Mouse (Mus musculus) gastrocnemius, postnatal 25 days (tissue): ENCODE results near the gene Dedd2. TPM values are rescaled to one million over a fixed set of nuclear protein-coding genes. Genes with fewer than 3 reads are reported as not detected.
"Not testable (repeated sequence)": the region's sequence is repeated elsewhere in the genome, so short reads cannot be mapped to it uniquely, and the experiment has no call there.

ENCODE experiments used
- DNase-seq: peaks from one replicate; pipeline ENCODE4 v3.0.0; 2022
- long read RNA-seq, 2 experiments: library from polyadenylated mRNA; stranded (forward); transcript quantifications; one replicate each; pipeline ENCODE4 v2.0.0; 2021
- total RNA-seq, 2 experiments: library from RNA; stranded (reverse); gene quantifications; 1 replicate in 1 of 2; 2 replicates in 1 of 2; pipeline ENCODE4 v1.2.3; 2021

The Dedd2 gene
- 1 to 10 TPM; 7.2 to 7.9 TPM for total RNA-seq
- long read RNA-seq, experiment 1, full-length matches to known transcripts: 4 of 9 reads
- long read RNA-seq, experiment 1, partial matches to known transcripts: 2 of 9 reads
- long read RNA-seq, experiment 1, other reads (novel, unspliced or antisense): 3 of 9 reads
- long read RNA-seq, experiment 2, full-length matches to known transcripts: 5 of 10 reads
- long read RNA-seq, experiment 2, partial matches to known transcripts: 0 of 10 reads
- long read RNA-seq, experiment 2, other reads (novel, unspliced or antisense): 5 of 10 reads

DNA sequence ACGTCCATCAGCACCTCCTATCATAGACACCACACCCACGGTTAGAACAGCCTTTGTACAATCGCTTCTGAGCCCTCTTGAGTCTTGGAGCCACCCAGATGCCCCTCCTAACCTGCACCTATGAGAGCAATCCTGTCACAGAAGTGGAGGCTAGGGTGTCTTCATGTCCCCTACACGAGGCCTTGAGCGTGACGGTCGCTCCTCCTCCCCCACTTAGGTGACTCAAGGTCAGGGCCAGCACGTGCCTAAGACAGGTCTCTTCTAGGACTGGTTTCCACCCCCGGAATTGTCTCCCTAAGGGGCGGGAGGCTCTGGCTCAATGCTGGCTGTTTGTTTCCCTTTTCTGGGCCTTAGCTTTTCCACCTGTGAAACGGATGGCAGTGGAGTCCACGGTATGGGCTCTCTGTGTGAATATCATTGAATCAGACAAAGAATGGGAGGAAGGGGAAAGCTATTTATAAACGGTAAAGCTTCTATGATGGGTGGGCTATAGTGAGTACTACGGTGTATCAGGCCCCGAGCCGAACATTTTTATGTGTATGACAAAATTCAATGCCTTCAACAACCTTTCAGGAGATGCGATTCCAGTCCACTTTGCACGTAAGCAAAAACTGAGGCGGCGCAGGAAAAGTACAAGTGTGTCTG, at the start of gene Dedd2:
Gene Dedd2 (minus strand): TSS at position 159 of the 645 bp plus-strand sequence.
- DNase-seq: no peak

DNA sequence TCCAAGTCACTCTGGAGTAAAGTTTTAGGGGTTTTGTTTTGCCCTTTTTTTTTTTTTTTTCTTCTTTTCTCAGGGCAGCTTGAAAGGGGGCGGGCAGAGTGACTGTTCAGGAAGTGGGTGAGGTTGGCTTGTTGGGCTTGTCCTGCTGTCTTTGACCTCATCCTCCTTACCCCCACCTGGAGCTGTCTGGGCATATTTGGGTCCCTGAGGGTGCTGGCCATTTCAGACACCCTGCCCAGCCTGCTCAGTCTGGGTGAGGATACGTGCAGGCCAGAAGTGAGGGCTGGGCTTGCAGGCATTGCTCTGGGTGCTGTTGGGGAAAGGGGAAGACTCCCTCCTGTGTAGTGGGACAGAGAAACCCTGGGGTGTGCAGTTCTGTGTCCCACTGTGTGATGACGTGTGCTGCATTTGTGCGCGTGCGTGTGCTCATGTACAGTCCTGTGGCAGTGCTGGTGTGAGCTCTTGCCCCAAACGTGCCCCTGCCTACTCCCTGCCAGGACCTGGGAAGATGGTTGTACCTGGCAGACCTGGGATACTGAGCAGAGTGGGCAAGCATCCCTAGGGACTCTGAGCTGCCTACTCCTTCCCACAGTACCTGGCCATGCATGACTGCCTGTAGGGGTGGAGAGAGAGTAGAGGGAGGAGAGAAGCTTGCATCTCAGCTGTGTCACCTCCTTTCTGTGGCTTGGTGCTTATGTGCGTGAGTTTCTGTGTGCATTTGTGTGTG, 49.3 kb upstream of the Dedd2 start:
- DNase-seq: no peak

DNA sequence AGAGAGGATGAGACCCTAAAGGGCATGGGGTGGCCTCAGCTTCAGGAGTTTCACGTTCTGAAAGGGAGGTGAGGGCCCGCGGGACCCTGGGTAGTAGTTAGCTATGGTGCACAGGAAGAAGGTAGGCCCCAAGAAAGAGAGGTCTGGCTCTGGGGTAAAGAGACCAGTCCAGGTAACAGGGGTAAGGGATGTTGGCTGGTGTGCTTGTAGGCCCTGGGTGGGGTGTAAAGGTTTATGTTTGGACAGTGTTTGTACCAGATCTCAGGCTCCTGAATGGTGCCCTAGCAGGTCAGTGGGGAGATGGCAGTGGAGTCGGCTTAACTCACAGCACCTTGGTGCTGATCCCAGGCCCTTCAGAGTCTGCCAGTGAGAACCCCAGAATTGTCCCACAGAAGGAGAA, 48.6 kb upstream of the Dedd2 start:
- DNase-seq: no peak

DNA sequence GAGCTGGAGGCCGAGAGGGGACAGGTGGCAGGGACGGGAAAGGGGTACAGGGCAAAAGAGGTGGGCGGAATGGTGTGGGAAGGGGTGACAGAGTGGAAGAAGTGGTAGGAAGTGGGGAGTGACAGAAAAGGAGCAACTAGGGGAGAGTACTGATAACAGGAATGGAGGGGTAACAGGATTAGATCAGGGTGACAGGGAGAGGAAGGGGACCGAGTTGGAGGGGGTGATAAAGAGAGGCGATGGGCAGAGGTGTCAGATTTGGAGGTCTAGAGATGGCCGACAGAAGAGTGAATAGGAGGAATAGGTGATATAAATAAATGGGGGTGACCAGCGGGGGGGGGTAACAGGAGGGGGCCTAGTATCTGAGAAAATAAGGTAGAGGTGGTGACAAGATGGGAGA, 48.2 kb upstream of the Dedd2 start:
- DNase-seq: no peak

GRCm38 (mm10) chr7:25267751-25268463, 47.5 kb upstream of the Dedd2 start:
- DNase-seq: peak; percentile 100

GRCm38 (mm10) chr7:25267301-25267750, 46.9 kb upstream of the Dedd2 start, which contains the start of gene Cic:
Gene Cic, plus strand, starts transcription at chr7:25267704.
- DNase-seq: peak; percentile 99

- no peak for DNase-seq
Measured at GRCm38 (mm10) chr7:25266180-25266962, 46.0 kb upstream of the Dedd2 start.

- DNase-seq: not testable (repeated sequence)
Measured at GRCm38 (mm10) chr7:25265743-25266142, 45.3 kb upstream of the Dedd2 start.

GRCm38 (mm10) chr7:25263968-25264870, 43.8 kb upstream of the Dedd2 start:
- no peak for DNase-seq

DNA sequence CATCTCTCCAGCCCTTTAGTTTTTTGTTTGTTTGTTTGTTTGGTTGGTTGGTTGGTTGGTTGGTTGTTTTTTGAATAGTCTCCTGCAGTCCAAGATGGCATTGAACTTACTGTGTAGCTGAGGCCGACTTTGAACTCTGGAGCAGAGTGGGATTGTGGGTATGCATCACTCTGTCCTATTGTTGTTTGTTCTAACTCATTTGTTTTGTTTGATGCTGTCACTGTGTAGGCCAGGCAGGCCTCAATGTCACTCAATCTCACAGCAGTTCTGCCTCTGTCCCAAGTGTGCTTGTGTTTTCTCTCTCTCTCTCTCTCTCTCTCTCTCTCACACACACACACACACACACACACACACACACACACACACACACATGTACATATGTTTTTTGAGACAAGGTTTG, 41.5 kb upstream of the Dedd2 start:
- no peak for DNase-seq

DNA sequence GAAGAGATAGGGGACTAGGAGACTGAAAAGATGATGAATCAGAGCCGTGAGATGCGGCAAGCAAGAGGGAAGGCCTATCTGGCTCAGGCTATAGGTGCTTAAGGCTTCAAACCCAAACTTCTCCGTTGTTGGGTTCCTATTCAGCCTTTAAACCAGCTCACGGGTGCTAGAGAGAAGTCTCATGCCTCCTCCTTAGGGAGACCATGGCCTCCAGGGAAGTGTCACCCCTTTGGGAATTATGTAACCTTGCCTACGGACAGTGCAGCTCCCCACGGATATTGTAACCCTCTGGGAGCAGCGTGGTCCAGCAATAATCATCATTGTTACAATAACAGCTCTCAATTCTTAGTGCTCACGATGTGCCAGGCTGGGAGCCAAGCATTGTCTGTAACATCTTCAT, 31.4 kb upstream of the Dedd2 start:
- DNase-seq: no peak

- DNase-seq: peak; percentile 67
Measured at GRCm38 (mm10) chr7:25251071-25251791, 30.8 kb upstream of the Dedd2 start.

DNA sequence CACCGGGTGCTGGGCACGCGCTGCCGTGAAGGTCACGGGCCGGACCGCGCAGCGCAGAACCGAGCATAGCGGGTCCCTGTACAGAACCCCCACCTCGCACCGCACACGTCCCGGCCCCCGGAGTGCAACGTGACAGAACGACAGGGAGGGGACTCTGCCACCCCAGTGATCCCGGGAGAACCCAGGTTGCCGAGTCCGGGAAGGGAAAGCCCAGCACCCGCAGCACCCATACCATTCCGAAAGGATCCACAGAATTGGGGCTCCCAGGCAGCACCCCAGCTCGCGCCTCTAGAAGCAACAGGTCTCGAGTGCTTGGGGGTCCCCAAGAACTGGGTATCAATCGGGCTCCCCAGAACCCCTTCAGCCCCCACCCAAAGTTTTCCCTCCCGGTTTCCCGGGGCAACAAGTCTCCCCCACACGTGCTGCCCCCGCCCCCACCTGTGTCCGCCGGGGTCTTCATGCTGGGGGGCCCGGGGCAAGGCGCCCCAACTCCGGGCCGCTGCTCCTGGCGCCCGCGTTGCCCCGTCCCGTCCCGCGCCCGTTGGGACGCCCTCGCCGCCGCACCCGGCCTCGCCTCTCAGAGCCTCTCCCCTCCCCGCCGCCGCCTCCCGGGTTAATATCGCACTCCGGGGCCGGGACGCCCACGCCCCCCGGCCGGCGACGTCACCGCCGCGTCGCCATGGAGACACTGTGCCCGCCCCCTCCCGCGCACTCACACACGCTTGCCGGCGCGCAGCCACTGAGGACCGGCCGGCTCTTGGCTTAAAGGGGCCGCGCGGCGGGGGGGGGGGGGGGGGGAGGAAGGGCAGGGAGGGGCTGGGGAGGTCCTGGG, 29.9 kb upstream of the Dedd2 start, which contains the start of gene Erf:
Gene Erf (minus strand): TSS at position 621 of the 832 bp plus-strand sequence.
- DNase-seq: peak; percentile 96

GRCm38 (mm10) chr7:25249314-25250140, 29.1 kb upstream of the Dedd2 start:
- DNase-seq: peak; percentile 87

DNA sequence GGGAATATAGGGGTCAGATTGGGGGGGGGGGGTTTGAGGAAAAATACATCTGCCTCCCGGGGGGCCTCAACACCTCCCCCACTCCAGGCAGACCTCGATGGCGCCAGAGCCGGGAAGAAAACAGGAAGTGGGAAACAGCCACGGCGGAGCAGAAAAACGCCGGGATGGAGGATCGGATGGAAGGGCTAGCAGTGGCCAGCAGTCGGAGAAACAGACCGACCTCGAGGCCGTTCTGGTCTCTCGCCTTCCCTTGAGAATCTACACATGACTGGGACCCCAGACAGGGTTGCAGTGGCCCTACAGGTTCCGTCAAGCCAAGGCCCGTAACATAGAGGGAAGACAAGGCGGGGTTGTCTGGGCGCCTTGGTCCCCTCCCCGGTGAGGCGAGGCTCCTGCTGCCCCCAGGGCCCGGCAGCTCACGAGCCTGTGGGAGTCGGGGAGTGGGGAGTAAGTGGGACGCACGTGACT, 28.5 kb upstream of the Dedd2 start:
- DNase-seq: no peak

- peak; percentile 58 for DNase-seq
Measured at GRCm38 (mm10) chr7:25248018-25248647, 27.7 kb upstream of the Dedd2 start.

- DNase-seq: no peak
Measured at GRCm38 (mm10) chr7:25247498-25247897, 27.1 kb upstream of the Dedd2 start.
